Mouse (Mus musculus) CH12F3 (cell line): ENCODE results near the gene Grasp.

Source experiments
- in situ Hi-C: fragments of 300-500 bp; cut with MboI; formaldehyde crosslinking; loops from 2 replicates; pipeline ENCODE4 v1.14.3; 2020; ENCODE audit warnings: low sequenced_read_pairs

Grasp gene

GRCm38 (mm10) chr15:101227971-101228370 is 4.0 kb downstream of the Grasp start:
- in situ Hi-C loops: no loop called here

- in situ Hi-C loops: no loop called here
Observed at GRCm38 (mm10) chr15:101228866-101229590, 5.0 kb downstream of the Grasp start.

GRCm38 (mm10) chr15:101230503-101230902 is 6.5 kb downstream of the Grasp start:
- in situ Hi-C loops: no loop called here

GRCm38 (mm10) chr15:101230995-101231647 is 7.1 kb downstream of the Grasp start:
- in situ Hi-C loops: no loop called here

GRCm38 (mm10) chr15:101231648-101232180 is 7.7 kb downstream of the Grasp start:
- in situ Hi-C loops: no loop called here

- in situ Hi-C loops: no loop called here
Observed at GRCm38 (mm10) chr15:101232607-101233006, 8.6 kb downstream of the Grasp start.

GRCm38 (mm10) chr15:101233183-101233582 is 9.2 kb downstream of the Grasp start:
- in situ Hi-C loops: no loop called here

- in situ Hi-C loops: no loop called here
Observed at GRCm38 (mm10) chr15:101233641-101234275, 9.8 kb downstream of the Grasp start.

- in situ Hi-C loops: loop anchor here (5.0 kb wide), 1 partner anchor 48 kb away; the partner anchor contains the start of gene Atg101
Observed at GRCm38 (mm10) chr15:101234611-101235341, 10.8 kb downstream of the Grasp start.

GRCm38 (mm10) chr15:101235342-101235698 is 11.3 kb downstream of the Grasp start:
- in situ Hi-C loops: loop anchor here (5.0 kb wide), 1 partner anchor 47 kb away; the partner anchor contains the start of gene Atg101

GRCm38 (mm10) chr15:101235728-101236327 is 11.8 kb downstream of the Grasp start:
- in situ Hi-C loops: loop anchor here (5.0 kb wide), 1 partner anchor 46 kb away; the partner anchor contains the start of gene Atg101

- in situ Hi-C loops: loop anchor here (5.0 kb wide), 1 partner anchor 45 kb away; the partner anchor contains the start of gene Atg101
Observed at GRCm38 (mm10) chr15:101236878-101237277, 12.9 kb downstream of the Grasp start.

- in situ Hi-C loops: loop anchor here (5.0 kb wide), 1 partner anchor 43 kb away; the partner anchor contains the start of gene Atg101
Observed at GRCm38 (mm10) chr15:101238885-101239511, 15.0 kb downstream of the Grasp start.

GRCm38 (mm10) chr15:101239821-101240220 is 15.8 kb downstream of the Grasp start:
- in situ Hi-C loops: loop anchor here (5.0 kb wide), 1 partner anchor 42 kb away; the partner anchor contains the start of gene Atg101

- in situ Hi-C loops: no loop called here
Observed at GRCm38 (mm10) chr15:101240799-101241204, 16.8 kb downstream of the Grasp start.

- in situ Hi-C loops: no loop called here
Observed at GRCm38 (mm10) chr15:101241236-101241635, 17.2 kb downstream of the Grasp start.

- in situ Hi-C loops: no loop called here
Observed at GRCm38 (mm10) chr15:101241853-101242252, 17.9 kb downstream of the Grasp start.

GRCm38 (mm10) chr15:101242645-101243044 is 18.7 kb downstream of the Grasp start:
- in situ Hi-C loops: no loop called here

GRCm38 (mm10) chr15:101244012-101244411 is 20.0 kb downstream of the Grasp start:
- in situ Hi-C loops: no loop called here
